Mouse (Mus musculus) MN1 (cell line): ENCODE data around the gene Iqcj.

ENCODE experiments used
- DNase-seq: peaks from one replicate; pipeline ENCODE4 v3.0.0-alpha.2; 2016; ENCODE audit warnings: low spot score

The Iqcj gene

DNA sequence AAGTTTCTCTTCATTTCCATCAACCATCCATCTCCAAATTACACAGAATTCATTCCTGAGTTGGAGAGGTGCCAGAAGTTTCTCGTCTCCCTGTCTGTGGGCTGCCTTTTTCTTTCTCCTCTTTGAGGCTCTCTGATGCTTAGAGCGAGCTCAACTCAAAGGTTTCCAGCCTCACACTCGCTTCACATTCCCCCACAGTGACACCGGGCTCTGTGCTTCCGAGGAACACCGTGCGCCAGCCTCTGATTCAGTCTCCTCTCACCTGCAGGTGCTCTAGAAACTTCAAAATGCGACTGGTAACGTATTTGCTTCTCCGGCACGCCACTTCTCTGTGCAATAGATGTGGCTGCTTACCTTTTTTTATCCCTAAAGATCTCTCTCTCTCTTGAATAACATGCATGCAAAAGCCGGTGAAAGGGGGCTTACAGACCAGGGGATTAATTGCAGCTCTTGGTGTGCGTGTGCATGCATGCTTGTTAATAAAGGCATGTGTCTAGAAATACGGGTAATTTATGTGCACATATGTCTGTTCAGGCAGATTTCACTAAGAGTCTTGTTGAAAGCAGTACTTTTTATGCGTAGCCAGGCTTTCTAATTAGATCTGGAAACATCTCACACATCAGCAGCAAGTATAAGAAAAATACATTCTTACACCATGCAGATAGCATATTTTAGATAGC, at the start of gene Iqcj, which contains the start of gene Iqschfp:
Iqcj (plus strand) TSS at position 195 of the 680 bp plus-strand sequence.
Iqschfp (plus strand) TSS at position 207 of the 680 bp plus-strand sequence.
- no peak for DNase-seq

DNA sequence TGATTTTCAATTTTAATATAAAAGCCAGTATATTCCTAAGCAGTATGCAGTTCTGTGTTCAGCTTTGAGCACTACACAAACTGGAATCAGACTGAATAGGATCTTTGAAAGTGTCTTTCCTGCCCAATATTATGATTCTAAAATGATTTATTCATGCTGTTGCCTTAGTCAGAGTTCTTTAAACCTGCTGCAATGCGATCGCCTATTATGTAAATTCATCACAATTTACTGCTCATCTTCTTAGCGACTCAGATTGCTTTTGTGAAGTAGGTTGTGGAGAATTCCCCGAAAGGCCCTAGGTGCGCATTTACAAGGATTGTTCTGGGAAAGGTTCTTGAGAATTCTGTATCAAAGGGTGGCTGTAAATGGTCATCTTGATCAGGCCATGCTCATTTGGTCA, 39.6 kb upstream of the Iqcj start:
- DNase-seq = no peak

DNA sequence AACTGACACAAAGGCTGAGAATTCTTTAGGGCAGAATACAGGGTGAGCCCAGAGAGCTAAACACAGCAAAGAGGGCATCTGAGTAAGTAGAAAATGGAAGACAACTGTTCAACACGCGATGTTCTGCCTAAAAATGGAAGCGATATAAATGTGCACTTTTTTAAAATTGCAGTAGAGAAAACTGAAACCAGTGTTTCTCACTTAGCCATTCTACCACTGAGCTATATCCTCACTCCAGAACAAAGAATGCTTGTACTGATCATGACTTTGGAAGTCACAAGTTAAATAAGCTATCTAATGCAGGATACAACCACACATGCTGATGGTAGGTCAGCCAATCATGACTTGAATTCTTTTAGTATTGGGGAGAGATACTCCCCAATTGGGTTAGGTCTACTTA, 30.5 kb upstream of the Iqcj start:
- DNase-seq = no peak

DNA sequence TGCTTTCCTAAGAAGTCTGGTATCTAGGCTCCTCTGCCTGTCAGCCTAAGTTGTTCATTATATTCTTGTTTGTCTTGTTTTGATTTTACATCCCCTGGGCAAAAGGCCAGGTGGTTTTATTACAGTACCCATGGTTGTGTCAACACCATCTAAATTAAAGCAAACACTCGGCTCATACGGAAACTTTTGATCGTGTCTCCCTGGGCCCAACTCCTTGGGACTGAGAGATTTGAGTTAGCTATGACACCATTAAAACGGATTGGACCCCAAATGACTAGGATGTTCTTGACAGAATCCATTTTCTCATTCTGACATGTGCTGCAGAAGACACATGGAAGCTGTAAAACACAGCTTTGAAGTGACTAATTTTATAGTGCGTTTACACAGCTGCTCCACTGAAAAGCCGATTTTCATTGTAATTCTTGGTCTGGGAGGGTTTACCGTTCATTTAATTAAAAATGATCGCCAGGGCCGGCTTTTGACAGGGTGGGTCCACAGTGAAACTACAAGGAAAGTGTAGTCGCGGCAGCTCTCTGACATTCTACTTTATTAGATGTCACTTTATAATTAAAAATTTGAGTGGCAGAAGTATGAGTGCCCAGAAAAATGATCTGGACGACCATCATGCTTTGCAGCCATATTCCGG, 24.5 kb upstream of the Iqcj start:
- DNase-seq = no peak

DNA sequence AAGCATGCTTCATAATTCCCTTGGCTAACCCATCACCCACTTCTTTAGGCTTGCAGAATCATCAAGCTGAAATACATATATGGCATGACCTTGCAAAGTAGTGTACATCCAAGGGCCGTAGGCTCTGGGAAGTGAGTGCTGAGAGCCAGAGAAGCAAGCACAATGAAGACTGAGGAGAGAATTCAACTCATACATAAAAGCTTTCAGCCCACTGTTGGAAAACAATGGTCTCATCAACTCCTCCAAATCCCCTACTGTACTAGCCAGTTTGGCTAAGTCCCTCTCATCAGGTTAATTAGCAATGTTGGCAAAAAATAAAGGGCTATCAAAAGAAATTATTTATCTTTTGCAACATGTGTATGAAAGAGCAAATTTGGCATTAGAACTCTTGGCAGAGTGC, 22.6 kb upstream of the Iqcj start:
- DNase-seq = no peak

DNA sequence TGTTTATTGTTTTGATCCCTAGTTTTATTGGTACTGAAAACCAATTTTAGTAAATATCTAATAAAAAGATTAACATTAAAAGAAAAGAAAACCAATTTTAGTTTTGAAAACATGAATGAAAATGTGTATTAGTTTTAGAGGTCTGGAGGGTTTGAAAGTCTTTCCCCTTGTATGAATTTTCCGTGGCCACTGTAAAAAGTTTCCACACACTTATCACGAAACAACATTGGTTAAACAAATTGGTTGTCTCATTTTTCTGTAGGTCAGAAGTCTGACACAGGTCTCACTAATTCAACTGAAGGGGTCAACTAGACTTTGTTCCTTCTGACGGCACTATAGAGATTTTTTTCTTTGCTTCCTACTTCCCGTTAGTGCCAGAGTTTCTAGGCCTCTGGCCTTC, 14.8 kb upstream of the Iqcj start:
- no peak for DNase-seq

DNA sequence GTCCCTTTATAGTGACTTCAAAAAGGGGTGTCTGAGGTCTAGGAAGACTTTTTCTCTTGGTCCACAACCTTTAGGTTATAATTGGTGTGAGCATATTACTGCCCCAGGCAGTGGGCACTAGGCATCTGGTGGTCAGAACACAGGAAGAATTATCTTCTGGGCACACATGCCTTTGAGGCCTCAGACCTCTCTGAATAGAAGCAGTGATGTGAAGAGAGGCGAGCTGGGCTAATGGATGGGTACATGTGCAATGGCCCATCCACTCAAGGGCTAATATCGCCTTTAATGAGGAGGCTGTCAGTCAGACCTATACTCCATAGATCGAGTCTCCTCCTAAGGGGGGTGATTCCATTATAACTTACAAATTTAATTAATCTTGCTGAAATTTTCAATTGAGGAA, 7.7 kb upstream of the Iqcj start:
- DNase-seq = no peak

GRCm38 (mm10) chr3:67886176-67886575, 5.8 kb upstream of the Iqcj start:
- DNase-seq = no peak

- DNase-seq = no peak
Observed at GRCm38 (mm10) chr3:67887251-67887650, 4.8 kb upstream of the Iqcj start.

- DNase-seq = no peak
Observed at GRCm38 (mm10) chr3:67892768-67893167, 748 bp downstream of the Iqcj start.

- no peak for DNase-seq
Observed at GRCm38 (mm10) chr3:67902517-67902916, 10.5 kb downstream of the Iqcj start.

DNA sequence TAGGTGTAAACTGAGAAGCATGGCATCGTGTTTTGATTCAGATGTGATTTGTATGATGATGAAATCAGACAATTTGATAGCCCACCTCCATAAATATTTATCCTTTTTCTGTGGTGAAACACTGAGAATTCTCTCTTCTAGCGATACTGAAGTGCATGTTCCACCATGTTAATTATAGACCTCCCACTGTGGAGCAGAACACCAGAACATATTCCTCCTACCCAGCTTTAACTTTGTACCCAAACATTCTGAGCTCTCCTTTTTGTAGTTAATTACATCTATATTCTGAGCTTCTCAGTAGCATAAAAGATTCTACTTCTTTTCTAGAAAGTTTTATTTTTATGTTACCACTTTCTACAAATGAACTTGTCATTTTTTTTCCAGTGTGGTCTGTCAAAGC, 16.6 kb downstream of the Iqcj start:
- DNase-seq = no peak

DNA sequence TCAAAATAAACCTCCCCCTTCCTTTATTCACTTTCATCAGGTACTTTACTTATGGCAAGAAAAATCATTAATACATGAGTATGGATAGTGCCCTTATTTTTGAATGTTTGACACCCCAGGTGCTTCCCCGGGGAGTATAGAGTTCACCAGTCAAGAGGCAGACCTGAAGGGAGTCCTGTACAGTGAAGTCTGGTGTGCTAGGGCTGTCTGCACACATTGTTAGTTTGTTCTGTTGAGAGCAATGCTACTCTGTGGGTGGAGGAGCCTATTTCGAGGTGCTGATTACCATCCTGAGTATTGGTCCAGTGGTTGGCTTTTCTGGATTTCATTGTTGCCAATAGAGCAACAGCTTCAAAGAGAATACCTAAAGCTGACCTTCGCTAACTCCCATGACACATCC, 26.1 kb downstream of the Iqcj start:
- DNase-seq = no peak

GRCm38 (mm10) chr3:67918634-67919259, 26.7 kb downstream of the Iqcj start:
- no peak for DNase-seq

DNA sequence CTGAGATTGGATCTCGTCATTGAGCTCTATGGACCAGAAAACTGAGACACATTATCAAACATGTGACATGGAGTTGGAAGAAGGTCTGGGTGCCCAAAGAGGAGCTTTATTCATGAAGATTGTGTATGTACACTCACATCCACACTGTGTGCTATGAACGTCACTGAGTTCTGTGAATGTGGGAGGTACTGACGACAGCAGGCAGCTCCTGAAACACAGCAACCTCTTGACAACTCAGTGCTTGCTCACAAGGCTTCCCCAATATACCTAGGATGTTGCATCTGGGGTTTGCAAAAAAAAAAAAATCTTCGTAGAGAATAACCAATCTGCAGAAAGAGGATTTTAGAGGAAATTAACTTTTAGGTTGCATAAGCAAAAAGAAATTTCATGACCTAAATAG, 31.1 kb downstream of the Iqcj start:
- DNase-seq = no peak

DNA sequence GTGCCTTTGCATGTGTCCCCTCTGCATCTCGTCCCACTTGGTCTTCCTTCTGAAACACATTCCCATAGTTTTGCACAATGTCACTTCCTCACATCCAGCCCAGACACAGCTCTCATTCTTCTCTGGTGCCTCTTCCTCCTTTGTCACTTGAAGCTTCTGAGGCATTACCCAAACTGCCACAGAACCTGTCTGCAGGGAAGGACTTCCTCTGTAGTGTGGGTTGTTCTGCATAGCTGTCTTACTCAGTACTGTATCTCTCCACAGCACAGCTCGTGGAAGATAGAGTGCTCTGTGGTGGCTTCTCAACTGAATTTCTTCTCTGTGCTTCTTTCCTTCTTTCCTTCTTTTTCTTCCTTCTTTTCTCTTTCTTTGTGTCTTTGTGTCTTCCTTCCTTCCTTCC, 33.4 kb downstream of the Iqcj start:
- DNase-seq = no peak

- DNase-seq = no peak
Observed at GRCm38 (mm10) chr3:67930424-67931133, 38.6 kb downstream of the Iqcj start.

DNA sequence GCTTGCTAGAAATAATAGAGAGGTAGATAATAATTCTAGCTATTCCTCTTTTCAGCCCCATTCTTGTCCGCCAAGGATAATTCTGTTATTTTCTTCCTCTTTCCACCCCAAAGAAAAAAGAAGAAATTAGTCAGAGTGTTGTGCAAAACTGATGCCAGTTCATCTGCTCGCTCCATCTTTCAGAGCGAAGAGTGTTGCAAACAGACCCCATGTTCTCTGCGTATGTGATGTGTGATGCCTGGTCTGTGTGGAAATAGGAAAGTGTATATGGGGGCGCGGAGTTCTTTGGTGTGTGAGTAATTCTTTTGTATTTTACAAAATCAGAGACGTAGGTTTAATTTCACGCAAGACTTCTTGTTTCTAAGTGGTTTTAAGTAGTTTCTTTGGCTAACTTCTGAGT, 39.2 kb downstream of the Iqcj start:
- DNase-seq = no peak

DNA sequence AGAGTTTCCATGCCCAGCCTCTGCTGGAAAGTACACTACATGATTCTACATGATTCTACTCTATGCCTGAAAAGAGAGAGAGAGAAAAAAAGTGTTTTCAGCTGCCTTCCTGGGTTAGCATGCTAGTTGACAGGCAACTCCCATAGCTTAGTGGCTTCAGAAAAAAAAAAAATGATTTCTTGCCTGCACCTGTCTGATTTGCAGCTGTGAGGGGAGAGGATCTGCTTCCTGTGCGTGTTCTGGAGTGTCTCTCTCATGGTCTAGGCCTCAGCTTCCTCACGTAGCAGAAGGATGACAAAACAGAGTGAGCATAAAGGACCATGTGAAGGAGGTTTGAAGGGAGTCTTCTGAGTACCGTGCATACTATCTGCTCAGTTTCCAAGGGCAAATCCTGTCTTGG, 39.9 kb downstream of the Iqcj start:
- DNase-seq = no peak

- DNase-seq = no peak
Observed at GRCm38 (mm10) chr3:67935829-67936228, 43.8 kb downstream of the Iqcj start.

DNA sequence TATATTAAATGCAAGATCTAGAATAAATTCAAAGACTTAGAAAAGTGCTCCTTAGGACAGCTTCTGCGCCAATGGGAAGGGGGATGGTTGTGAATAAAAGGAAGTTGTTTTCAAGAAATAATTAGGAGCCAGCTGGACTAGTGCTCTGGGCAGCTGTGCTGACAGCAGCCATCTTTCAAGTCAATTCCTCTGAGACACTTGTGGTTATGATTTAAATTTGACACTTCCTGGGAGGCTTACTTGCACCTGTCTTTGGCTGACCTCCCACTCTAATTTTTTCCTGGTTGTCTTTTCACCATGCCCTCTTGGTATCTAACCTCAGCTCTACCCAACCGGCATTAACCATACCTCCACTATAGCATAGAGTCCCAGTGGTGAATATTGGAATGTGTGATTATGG, 55.0 kb downstream of the Iqcj start:
- no peak for DNase-seq

DNA sequence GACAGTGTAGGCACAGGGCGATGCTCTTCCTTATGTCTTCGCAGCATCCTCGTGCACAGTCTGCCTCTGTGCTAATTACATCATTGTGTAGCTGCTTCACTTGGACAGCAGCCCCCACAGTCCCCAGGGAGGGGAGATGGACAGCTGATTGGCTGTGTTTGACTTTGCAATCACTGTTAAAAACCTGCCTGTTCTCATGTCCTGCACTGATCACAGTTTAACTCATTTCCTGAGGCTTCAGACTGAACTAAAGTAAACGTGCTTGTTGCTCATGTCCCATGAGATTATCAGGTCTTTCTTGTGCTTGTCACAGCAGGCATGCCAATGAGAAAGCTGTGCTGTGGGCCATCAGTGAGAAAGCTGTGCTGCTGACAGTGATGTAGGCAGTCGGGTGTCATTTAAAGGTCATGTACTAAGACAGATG, 60.5 kb downstream of the Iqcj start:
- DNase-seq = no peak
